Mouse (Mus musculus): ENCODE results near the gene Ldah. TPM values are rescaled to one million over a fixed set of nuclear protein-coding genes. Genes with fewer than 3 reads are reported as not detected.

Ldah gene
- polyA plus RNA-seq, 1 experiment: not detected

DNA sequence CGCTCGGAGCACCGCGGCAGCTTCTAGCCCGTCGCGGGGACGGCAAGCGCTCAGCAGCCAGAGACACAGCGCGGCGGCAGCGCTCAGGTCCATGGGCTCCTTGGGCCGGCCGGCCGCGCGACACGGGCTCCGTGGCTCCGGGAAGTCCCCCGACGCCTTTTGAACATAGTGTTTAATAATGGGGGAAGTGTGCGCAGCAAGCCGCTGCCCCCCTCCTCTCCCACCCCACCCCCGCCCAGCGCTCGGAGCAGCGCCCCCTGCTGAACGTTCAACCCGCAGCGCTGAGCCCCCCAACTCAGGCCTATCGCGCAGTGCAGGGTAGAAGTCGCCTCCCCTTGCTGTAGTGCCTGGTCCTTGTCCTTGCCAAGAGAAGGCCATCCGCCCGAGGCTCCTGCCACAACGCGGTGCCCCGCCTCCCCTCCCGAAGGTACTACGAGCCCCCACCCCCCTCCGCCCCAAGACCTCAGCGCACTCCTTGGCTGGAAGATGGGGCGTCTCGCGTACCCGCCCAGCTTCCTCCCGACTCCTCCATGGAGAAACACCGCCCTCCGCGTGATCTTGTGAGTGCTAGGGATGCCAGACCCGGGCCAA, 94.0 kb downstream of the Ldah start, which contains the start of gene Gdf7:
Gdf7 (minus strand) TSS at position 114 of the 591 bp plus-strand sequence.
- no peak for TF ChIP-seq CTCF (IDR thresholded peaks at IDR 0.05; ENCODE audit: insufficient read depth, low read depth, low read length)
- 2% methylated on average over 51 of the region's 53 CpGs for WGBS
- H3K4me1 ChIP-seq (ENCODE audit: control insufficient read depth, insufficient read depth, low read length): peaks cover 21% of the 10 kb centered on the region
- no peak within 1 kb of the TSS for H3K27ac ChIP-seq (ENCODE audit: insufficient read depth, low read depth, low read length)
- peak within 1 kb of the TSS; percentile 44 for H3K4me3 ChIP-seq (ENCODE audit: insufficient read depth, low read depth, low read length)

DNA sequence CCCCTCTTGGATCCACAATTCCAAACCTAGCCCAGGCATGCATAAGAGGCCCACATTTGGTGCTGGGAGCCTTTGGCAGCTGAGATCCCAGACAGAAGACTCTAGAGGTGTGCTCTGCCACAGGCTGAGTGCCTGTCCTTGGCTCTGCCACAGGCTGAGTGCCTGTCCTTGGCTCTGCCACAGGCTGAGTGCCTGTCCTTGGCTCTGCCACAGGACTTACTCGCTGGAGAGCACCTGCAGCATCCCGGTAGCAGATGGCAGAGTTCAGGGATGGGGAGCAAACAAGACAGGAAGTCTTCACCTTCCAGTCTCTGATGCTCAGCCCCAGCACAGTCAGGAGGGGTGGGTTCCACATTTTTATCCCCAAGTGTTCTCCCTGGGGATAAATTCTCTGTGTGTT, 97.4 kb downstream of the Ldah start:
- 78% methylated on average over 2 of the region's 2 CpGs for WGBS
- no peak overlapping the region for H3K27ac ChIP-seq (ENCODE audit: insufficient read depth, low read depth, low read length)
- no peak overlapping the region for H3K4me3 ChIP-seq (ENCODE audit: insufficient read depth, low read depth, low read length)
- TF ChIP-seq CTCF (IDR thresholded peaks at IDR 0.05; ENCODE audit: insufficient read depth, low read depth, low read length): no peak
- no peak for TF ChIP-seq POLR2A (IDR thresholded peaks at IDR 0.05; ENCODE audit: insufficient read depth, low read depth, low read length)
- peaks cover 12% of the 10 kb centered on the region for H3K4me1 ChIP-seq (ENCODE audit: control insufficient read depth, insufficient read depth, low read length)

DNA sequence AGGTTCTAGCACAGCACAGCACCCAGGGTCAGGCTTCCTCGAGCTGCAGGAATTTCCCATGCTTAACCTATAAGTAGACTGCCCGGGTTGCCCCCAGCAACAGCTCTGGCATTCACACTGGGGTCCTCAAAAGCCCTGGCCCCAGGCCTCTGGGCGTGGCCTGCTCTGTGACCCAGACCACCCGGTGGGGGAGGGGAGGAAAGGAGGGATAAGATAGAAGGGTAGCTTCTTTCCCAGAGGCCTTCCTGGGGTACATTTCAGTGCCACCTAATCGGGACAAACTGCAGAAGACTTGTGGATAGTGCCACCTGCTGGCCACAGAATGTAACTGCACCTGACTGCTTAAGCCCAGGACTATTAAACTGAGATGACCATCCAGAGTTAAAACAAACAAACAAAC, 98.5 kb downstream of the Ldah start:
- TF ChIP-seq POLR2A (IDR thresholded peaks at IDR 0.05; ENCODE audit: insufficient read depth, low read depth, low read length) (no peak), CTCF (IDR thresholded peaks at IDR 0.05; ENCODE audit: insufficient read depth, low read depth, low read length) (peak; percentile 52; the same call in 1 of the 2 replicates)
- Histone ChIP-seq H3K4me3 (ENCODE audit: insufficient read depth, low read depth, low read length) (no peak overlapping the region), H3K4me1 (ENCODE audit: control insufficient read depth, insufficient read depth, low read length) (peaks cover 8% of the 10 kb centered on the region), H3K27ac (ENCODE audit: insufficient read depth, low read depth, low read length) (no peak overlapping the region)
- WGBS: 8% methylated on average over 5 of the region's 5 CpGs

DNA sequence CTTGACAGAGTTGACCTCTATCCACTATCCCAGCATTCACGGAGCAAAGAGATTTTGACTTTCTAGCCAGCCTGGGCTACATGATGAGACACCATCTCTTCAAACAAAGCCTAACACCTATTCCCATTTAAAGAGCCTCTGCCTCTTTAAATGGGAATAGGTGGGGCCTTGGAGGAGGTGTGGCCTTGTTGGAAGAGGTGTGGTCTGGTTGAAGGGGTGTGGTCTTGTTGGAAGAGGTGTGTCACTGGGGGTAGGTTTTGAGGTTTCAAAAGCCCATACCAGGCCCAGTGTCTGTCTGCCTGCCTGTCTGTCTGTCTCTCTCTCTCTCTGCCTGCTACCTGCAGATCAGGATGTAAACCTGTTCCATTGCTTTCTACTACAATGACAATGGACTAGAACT, 99.0 kb downstream of the Ldah start:
- Histone ChIP-seq H3K4me3 (ENCODE audit: insufficient read depth, low read depth, low read length) (no peak overlapping the region), H3K4me1 (ENCODE audit: control insufficient read depth, insufficient read depth, low read length) (peaks cover 4% of the 10 kb centered on the region), H3K27ac (ENCODE audit: insufficient read depth, low read depth, low read length) (no peak overlapping the region)
- TF ChIP-seq POLR2A (IDR thresholded peaks at IDR 0.05; ENCODE audit: insufficient read depth, low read depth, low read length): no peak
- no peak for TF ChIP-seq CTCF (IDR thresholded peaks at IDR 0.05; ENCODE audit: insufficient read depth, low read depth, low read length)
- 63% methylated on average over 1 of the region's 1 CpGs for WGBS

DNA sequence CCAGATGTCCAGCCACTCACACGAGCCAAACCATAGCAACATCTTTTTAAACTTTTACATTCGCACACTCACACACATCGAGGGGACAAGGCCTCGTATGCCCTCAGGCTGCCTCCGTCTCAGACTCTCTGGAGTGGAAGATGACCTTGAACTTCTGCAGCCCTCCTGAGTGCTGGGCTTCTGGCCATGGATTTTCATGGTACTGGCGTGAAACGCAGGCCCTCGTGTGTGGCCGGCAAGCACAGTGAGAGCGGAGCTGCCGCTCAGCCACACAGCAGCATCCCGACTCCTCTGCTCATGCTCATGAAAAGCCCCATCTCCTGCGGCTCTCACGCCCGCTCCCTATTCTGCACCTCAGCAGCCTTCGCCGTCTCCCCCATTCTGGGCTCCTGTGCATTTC, 103.1 kb downstream of the Ldah start:
- Histone ChIP-seq H3K4me3 (ENCODE audit: insufficient read depth, low read depth, low read length) (no peak overlapping the region), H3K27ac (ENCODE audit: insufficient read depth, low read depth, low read length) (no peak overlapping the region), H3K4me1 (ENCODE audit: control insufficient read depth, insufficient read depth, low read length) (peaks cover 12% of the 10 kb centered on the region)
- TF ChIP-seq CTCF (IDR thresholded peaks at IDR 0.05; ENCODE audit: insufficient read depth, low read depth, low read length): no peak
- TF ChIP-seq POLR2A (IDR thresholded peaks at IDR 0.05; ENCODE audit: insufficient read depth, low read depth, low read length): no peak
- WGBS: 38% methylated on average over 17 of the region's 17 CpGs

DNA sequence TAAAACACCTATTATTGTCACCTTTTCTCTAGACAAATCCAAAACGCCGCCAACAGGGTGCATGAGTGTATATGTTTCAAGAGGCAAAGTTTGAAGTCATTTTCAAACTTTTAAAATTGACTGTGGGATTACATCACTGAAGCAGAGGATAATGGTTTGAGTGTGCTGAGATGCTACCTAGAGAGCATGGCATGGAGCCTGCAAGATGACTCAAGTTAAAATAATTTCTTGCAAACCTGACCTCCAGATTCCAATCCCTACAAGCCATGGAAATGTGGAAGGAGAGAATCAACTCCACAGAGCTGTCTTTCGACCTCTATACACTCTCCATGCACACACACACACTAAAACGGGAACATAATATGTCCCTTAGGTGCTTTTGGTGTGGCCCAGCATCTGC, 104.4 kb downstream of the Ldah start:
- H3K4me1 ChIP-seq (ENCODE audit: control insufficient read depth, insufficient read depth, low read length): peaks cover 12% of the 10 kb centered on the region
- no peak overlapping the region for H3K27ac ChIP-seq (ENCODE audit: insufficient read depth, low read depth, low read length)
- H3K4me3 ChIP-seq (ENCODE audit: insufficient read depth, low read depth, low read length): no peak overlapping the region
- WGBS: 89% methylated on average over 4 of the region's 4 CpGs
- no peak for TF ChIP-seq CTCF (IDR thresholded peaks at IDR 0.05; ENCODE audit: insufficient read depth, low read depth, low read length)
- no peak for TF ChIP-seq POLR2A (IDR thresholded peaks at IDR 0.05; ENCODE audit: insufficient read depth, low read depth, low read length)

DNA sequence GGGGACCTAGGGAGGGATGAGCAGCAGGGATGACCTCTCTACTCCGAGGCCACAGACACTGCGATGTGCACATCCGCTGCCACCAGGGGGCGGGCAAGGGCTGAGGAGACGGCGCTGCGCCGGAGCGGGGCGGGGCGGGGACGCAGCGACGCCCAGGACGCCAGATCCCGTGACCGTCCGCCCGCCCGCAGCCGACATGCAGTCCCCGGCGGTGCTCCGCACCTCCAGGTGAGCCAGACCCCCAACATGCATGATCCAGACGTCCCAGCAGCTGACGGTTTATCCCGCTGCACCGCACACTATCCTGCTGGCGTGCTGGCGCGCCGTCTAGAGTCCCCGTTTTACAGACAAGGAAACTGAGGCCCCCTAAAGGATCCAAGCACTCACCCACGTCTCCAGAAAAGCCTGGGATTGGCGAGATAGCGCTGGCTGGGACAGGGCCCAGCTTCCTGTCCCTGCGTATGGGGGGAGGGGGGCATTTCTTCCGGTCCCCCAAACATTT, 105.4 kb downstream of the Ldah start, which contains the start of gene Hs1bp3:
Hs1bp3 (plus strand) TSS at position 163 of the 502 bp plus-strand sequence.
- WGBS: under 1% methylated on average over 38 of the region's 38 CpGs
- H3K4me3 ChIP-seq (ENCODE audit: insufficient read depth, low read depth, low read length): peak within 1 kb of the TSS; percentile 72
- peaks cover 12% of the 10 kb centered on the region for H3K4me1 ChIP-seq (ENCODE audit: control insufficient read depth, insufficient read depth, low read length)
- no peak within 1 kb of the TSS for H3K27ac ChIP-seq (ENCODE audit: insufficient read depth, low read depth, low read length)
- 0 out of 2 replicates have a peak, but pooled peaks have one; percentile 26 for TF ChIP-seq POLR2A (IDR thresholded peaks at IDR 0.05; ENCODE audit: insufficient read depth, low read depth, low read length)
- peak; percentile 80 for TF ChIP-seq CTCF (IDR thresholded peaks at IDR 0.05; ENCODE audit: insufficient read depth, low read depth, low read length)

DNA sequence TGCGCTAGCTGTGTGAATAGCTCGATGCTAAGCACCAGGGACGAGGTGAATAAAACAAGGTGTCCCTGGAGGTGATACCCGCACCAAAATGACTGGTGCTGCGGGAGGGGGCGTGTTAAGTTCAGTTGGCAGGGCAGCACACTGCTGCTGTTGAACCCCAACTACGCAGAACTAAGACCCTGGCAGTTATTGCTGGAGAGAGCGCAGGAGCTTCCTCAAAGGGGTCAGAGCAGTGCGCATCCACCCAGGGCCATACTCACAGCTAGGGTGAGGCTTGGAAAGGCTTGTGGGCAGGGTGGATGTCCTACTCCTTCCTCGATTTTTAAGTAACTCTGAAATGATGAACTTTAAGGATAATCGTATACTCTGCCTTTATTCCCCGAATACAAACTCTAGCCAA, 105.9 kb downstream of the Ldah start:
- Histone ChIP-seq H3K4me3 (ENCODE audit: insufficient read depth, low read depth, low read length) (peak overlapping the region; percentile 72), H3K4me1 (ENCODE audit: control insufficient read depth, insufficient read depth, low read length) (peaks cover 12% of the 10 kb centered on the region), H3K27ac (ENCODE audit: insufficient read depth, low read depth, low read length) (no peak overlapping the region)
- no peak for TF ChIP-seq CTCF (IDR thresholded peaks at IDR 0.05; ENCODE audit: insufficient read depth, low read depth, low read length)
- TF ChIP-seq POLR2A (IDR thresholded peaks at IDR 0.05; ENCODE audit: insufficient read depth, low read depth, low read length): no peak
- WGBS: 12% methylated on average over 12 of the region's 12 CpGs

DNA sequence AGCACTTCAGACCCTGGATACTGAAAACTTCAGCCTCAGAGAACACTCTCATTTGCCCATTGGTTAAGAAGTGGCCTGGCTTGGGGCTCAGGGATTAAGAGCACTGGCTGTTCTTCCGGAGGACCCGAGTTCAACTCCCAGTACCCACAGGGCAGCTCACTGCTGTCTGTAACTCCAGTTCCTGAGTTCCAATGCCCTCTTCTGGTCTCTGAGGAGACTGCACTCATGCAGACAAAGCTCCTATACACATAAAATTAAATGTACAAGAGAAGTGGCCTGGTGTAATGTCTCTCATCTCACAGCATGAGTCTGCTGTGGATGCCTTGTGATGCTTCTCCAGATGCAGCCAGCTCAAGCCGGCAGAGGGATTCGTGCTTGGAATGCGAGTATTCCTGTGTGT, 108.6 kb downstream of the Ldah start:
- 78% methylated on average over 5 of the region's 5 CpGs for WGBS
- TF ChIP-seq POLR2A (IDR thresholded peaks at IDR 0.05; ENCODE audit: insufficient read depth, low read depth, low read length): no peak
- H3K4me3 ChIP-seq (ENCODE audit: insufficient read depth, low read depth, low read length): no peak overlapping the region

More for the DNA sequence above, 108.6 kb downstream of the Ldah start:
- peaks cover 16% of the 10 kb centered on the region for H3K4me1 ChIP-seq (ENCODE audit: control insufficient read depth, insufficient read depth, low read length)
- no peak overlapping the region for H3K27ac ChIP-seq (ENCODE audit: insufficient read depth, low read depth, low read length)

All from olfactory bulb, adult 2 months (tissue).